Comparison of ENCODE assay signal across 19 mouse cellular contexts in the genomic region with DNA sequence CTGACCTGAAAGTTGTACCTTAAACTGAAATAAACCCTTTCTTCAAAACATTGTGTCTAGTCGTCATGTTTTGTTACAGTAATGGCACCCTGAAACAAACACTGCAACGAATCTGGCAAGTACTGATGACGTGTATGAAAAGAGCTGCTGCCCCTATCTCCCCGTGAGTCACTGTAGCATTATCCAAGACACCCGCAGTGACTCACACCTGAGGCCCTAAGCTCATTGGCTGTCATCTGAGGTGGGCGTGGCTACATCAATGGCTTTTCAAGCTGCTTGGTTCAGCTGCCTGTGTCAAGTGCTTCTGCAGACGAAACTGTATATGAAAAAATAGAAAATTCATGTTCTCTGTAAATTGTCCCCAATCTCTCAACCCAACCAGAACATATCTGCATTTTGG.
A peak's percentile ranks its signal among the peaks of the same experiment; 100 is the strongest.
DNase-seq lines count a peak whose midpoint lies in the region; ATAC-seq lines count a peak whose summit lies in the region.
"Had no signal": no experiment of that assay in that cellular context is flagged by ENCODE, and none has a peak within 500 bp of the region (broad histone marks: within the 10 kb centered on the region; RNA-seq: fewer than 3 reads in every experiment).

No protein-coding gene starts in this region.

- no peaks in the 10 kb centered on the region for H3K9me3 ChIP-seq in forebrain, embryonic 11.5 days (ENCODE audit: control insufficient read depth, low read length)
- no peaks in the 10 kb centered on the region for H3K9me3 ChIP-seq in forebrain, embryonic 10.5 days
- no peaks in the 10 kb centered on the region for H3K9me3 ChIP-seq in neural tube, embryonic 13.5 days
- no peaks in the 10 kb centered on the region for H3K9me3 ChIP-seq in neural tube, embryonic 15.5 days (replicated peaks)
- H3K9me3 ChIP-seq: forebrain, embryonic 13.5 days; G1E; intestine, embryonic 15.5 days; midbrain, embryonic 12.5 days had no signal

- WGBS in forebrain, embryonic 11.5 days = 65% methylated on average over 7 of the region's 7 CpGs
- WGBS in forebrain, embryonic 10.5 days = 69% methylated on average over 7 of the region's 7 CpGs
- WGBS in neural tube, embryonic 13.5 days = 63% methylated on average over 7 of the region's 7 CpGs
- 61% methylated on average over 7 of the region's 7 CpGs for WGBS in neural tube, embryonic 15.5 days

- no peaks in the 10 kb centered on the region for H3K27me3 ChIP-seq in forebrain, embryonic 11.5 days (ENCODE audit: control insufficient read depth, insufficient read depth, low read length)
- no peaks in the 10 kb centered on the region for H3K27me3 ChIP-seq in forebrain, embryonic 10.5 days (ENCODE audit: poor library complexity, severe bottlenecking)
- H3K27me3 ChIP-seq in neural tube, embryonic 13.5 days = no peaks in the 10 kb centered on the region
- no peaks in the 10 kb centered on the region for H3K27me3 ChIP-seq in neural tube, embryonic 15.5 days (replicated peaks)
- H3K27me3 ChIP-seq: forebrain, embryonic 13.5 days; intestine, embryonic 15.5 days; midbrain, embryonic 12.5 days had no signal

- intact Hi-C loops in gastrocnemius, postnatal 36 days (cut with DNase I) = loop anchor here (10.0 kb wide), 1 partner anchor 542 kb away; no protein-coding TSS in a partner anchor
- intact Hi-C loops in heart, postnatal 10 days (cut with DNase I) = no loop called here

- no peak for DNase-seq in forebrain, embryonic 11.5 days (ENCODE audit: low spot score)
- no peak for DNase-seq in forebrain, embryonic 10.5 days (ENCODE audit: extremely low spot score, low spot score)
- DNase-seq in ZHBTc4 (ENCODE audit: low read depth, low spot score) = peak; percentile 33
- DNase-seq in gastrocnemius, postnatal 36 days = no peak
- DNase-seq in natural killer cell, adult 2 months (ENCODE audit: low spot score in 2 of 2) = no peak
- DNase-seq in heart, postnatal 10 days = no peak
- DNase-seq: adrenal gland, postnatal 10 days; cerebellum, adult 2 months; heart, adult 18-20 months; lung, adult 18-20 months; right cerebral cortex, adult 18-20 months; thymus, adult 18-20 months had no signal

- H3K9ac ChIP-seq in forebrain, embryonic 11.5 days (ENCODE audit: low read length) = no peak overlapping the region
- no peak overlapping the region for H3K9ac ChIP-seq in neural tube, embryonic 13.5 days
- H3K9ac ChIP-seq in neural tube, embryonic 15.5 days (replicated peaks) = no peak overlapping the region
- H3K9ac ChIP-seq: forebrain, embryonic 13.5 days; intestine, embryonic 15.5 days; midbrain, embryonic 12.5 days had no signal

- H3K4me2 ChIP-seq in forebrain, embryonic 11.5 days (ENCODE audit: low read depth, low read length, severe bottlenecking) = no peak overlapping the region
- no peak overlapping the region for H3K4me2 ChIP-seq in neural tube, embryonic 13.5 days
- no peak overlapping the region for H3K4me2 ChIP-seq in neural tube, embryonic 15.5 days
- H3K4me2 ChIP-seq: forebrain, embryonic 13.5 days; intestine, embryonic 15.5 days; midbrain, embryonic 12.5 days had no signal

- 0 out of 2 replicates have a peak, but pooled peaks have one; percentile 29 for ATAC-seq in forebrain, embryonic 11.5 days (replicated peaks; ENCODE audit: low FRiP score)
- ATAC-seq in neural tube, embryonic 13.5 days (ENCODE audit: low read depth) = 0 out of 2 replicates have a peak, but pooled peaks have one; percentile 45
- ATAC-seq in neural tube, embryonic 15.5 days (ENCODE audit: low FRiP score) = no peak; the same call in 1 of the 2 replicates
- ATAC-seq: forebrain, embryonic 13.5 days; intestine, embryonic 15.5 days had no signal

- H3K4me1 ChIP-seq in forebrain, embryonic 11.5 days (replicated peaks; ENCODE audit: control insufficient read depth, insufficient read depth, low read length) = no peaks in the 10 kb centered on the region
- peaks cover 20% of the 10 kb centered on the region for H3K4me1 ChIP-seq in forebrain, embryonic 10.5 days
- H3K4me1 ChIP-seq in neural tube, embryonic 13.5 days (replicated peaks) = peaks cover 19% of the 10 kb centered on the region
- H3K4me1 ChIP-seq in neural tube, embryonic 15.5 days = peaks cover 16% of the 10 kb centered on the region
- H3K4me1 ChIP-seq: forebrain, embryonic 13.5 days; intestine, embryonic 15.5 days had no signal

- no peak overlapping the region for H3K27ac ChIP-seq in forebrain, embryonic 11.5 days (ENCODE audit: low read depth, low read length)
- no peak overlapping the region for H3K27ac ChIP-seq in forebrain, embryonic 10.5 days
- H3K27ac ChIP-seq in neural tube, embryonic 13.5 days (replicated peaks) = no peak overlapping the region
- H3K27ac ChIP-seq in neural tube, embryonic 15.5 days (replicated peaks) = no peak overlapping the region
- H3K27ac ChIP-seq: forebrain, embryonic 13.5 days; intestine, embryonic 15.5 days; kidney, postnatal 0 days; midbrain, embryonic 12.5 days had no signal

- H3K4me3 ChIP-seq in forebrain, embryonic 11.5 days (ENCODE audit: low read depth, low read length) = no peak overlapping the region
- no peak overlapping the region for H3K4me3 ChIP-seq in forebrain, embryonic 10.5 days
- H3K4me3 ChIP-seq in neural tube, embryonic 13.5 days = no peak overlapping the region
- no peak overlapping the region for H3K4me3 ChIP-seq in neural tube, embryonic 15.5 days (replicated peaks)
- H3K4me3 ChIP-seq: forebrain, embryonic 13.5 days; intestine, embryonic 15.5 days; midbrain, embryonic 12.5 days had no signal

- no peaks in the 10 kb centered on the region for H3K36me3 ChIP-seq in forebrain, embryonic 11.5 days (ENCODE audit: control insufficient read depth, insufficient read depth, low read length)
- no peaks in the 10 kb centered on the region for H3K36me3 ChIP-seq in forebrain, embryonic 10.5 days (replicated peaks)
- H3K36me3 ChIP-seq in neural tube, embryonic 13.5 days = no peaks in the 10 kb centered on the region
- H3K36me3 ChIP-seq in neural tube, embryonic 15.5 days = no peaks in the 10 kb centered on the region
- H3K36me3 ChIP-seq: G1E; intestine, embryonic 15.5 days; midbrain, embryonic 12.5 days had no signal
